Mouse (Mus musculus) midbrain, embryonic 14.5 days (tissue): ENCODE data around the gene Cdx2. TPM values are rescaled to one million over a fixed set of nuclear protein-coding genes. Genes with fewer than 3 reads are reported as not detected.
A peak's percentile ranks its signal among the peaks of the same experiment; 100 is the strongest.

Experiments used
- ATAC-seq: fragments of 200-750 bp; cut with Nextera tagmentation; 2 replicates; pipeline ENCODE4 v1.8.0; 2017; ENCODE audit warnings: moderate number of reproducible peaks, moderate library complexity; ENCODE audit not compliant: low FRiP score, low TSS enrichment
- DNase-seq: peaks from one replicate; pipeline ENCODE4 v3.0.0-alpha.2; 2015
- H3K27ac ChIP-seq: fragments of 300-500 bp; sonication (generic); replicated peaks from 2 replicates; pipeline ENCODE4 v1.5.1; 2014; ENCODE audit warnings: mild to moderate bottlenecking, low read depth, low read length, moderate library complexity
- H3K27me3 ChIP-seq: fragments of 300-500 bp; sonication (generic); 2 replicates; pipeline ENCODE4 v1.6.1; 2014; ENCODE audit warnings: low read length, control low read depth, mixed read lengths; ENCODE audit not compliant: control insufficient read depth, insufficient read depth
- H3K36me3 ChIP-seq: fragments of 300-500 bp; sonication (generic); 2 replicates; pipeline ENCODE4 v1.6.1; 2014; ENCODE audit warnings: low read length, control low read depth; ENCODE audit not compliant: control insufficient read depth, insufficient read depth
- H3K4me1 ChIP-seq: fragments of 300-500 bp; sonication (generic); 2 replicates; pipeline ENCODE4 v1.6.1; 2014; ENCODE audit warnings: mild to moderate bottlenecking, antibody characterized with exemption, low read length, control low read depth; ENCODE audit not compliant: control insufficient read depth, insufficient read depth
- H3K4me2 ChIP-seq: fragments of 300-500 bp; sonication (generic); 2 replicates; pipeline ENCODE4 v1.6.1; 2014; ENCODE audit warnings: mild to moderate bottlenecking, low read length, moderate library complexity
- H3K4me3 ChIP-seq: fragments of 300-500 bp; sonication (generic); replicated peaks from 2 replicates; pipeline ENCODE4 v1.5.1; 2014; ENCODE audit warnings: low read depth, low read length
- H3K9ac ChIP-seq: fragments of 300-500 bp; sonication (generic); replicated peaks from 2 replicates; pipeline ENCODE4 v1.6.1; 2014; ENCODE audit warnings: mild to moderate bottlenecking, low read length, moderate library complexity
- H3K9me3 ChIP-seq: fragments of 300-500 bp; sonication (generic); 2 replicates; pipeline ENCODE4 v1.6.1; 2016; ENCODE audit warnings: low read length, control low read depth, mixed read lengths; ENCODE audit not compliant: control insufficient read depth
- WGBS: fragments of 180-500 bp; shearing (Covaris S2); extraction: QIAGEN DNeasy Blood & Tissue Kit; methylation state at CpG from one replicate; pipeline ENCODE4 v1.1.7; 2014; 5-methylcytosine and 5-hydroxymethylcytosine counted together
- polyA plus RNA-seq: library from polyadenylated mRNA; unstranded; fragments of >200 nt; fragmentation: Nextera tagmentation; extraction: Ambion mirVana; gene quantifications from 2 replicates; pipeline ENCODE4 v1.2.1, GENCODE M21; 2014

Cdx2 gene
- polyA plus RNA-seq, 1 experiment from 2014 or later: not detected

- WGBS: 0% methylated on average over 10 of the region's 10 CpGs
- no peak overlapping the region for H3K27ac ChIP-seq
- no peak overlapping the region for H3K4me2 ChIP-seq
- H3K9ac ChIP-seq: no peak overlapping the region
- DNase-seq: no peak
- H3K9me3 ChIP-seq: no peaks in the 10 kb centered on the region
- peaks cover 99% of the 10 kb centered on the region for H3K27me3 ChIP-seq
- H3K36me3 ChIP-seq: no peaks in the 10 kb centered on the region
- no peak for ATAC-seq
- H3K4me3 ChIP-seq: no peak overlapping the region
- H3K4me1 ChIP-seq: 0 out of 2 replicates have a peak, but pooled peaks cover 2% of the 10 kb centered on the region
These were observed 5.3 kb downstream of the Cdx2 start for GRCm38 (mm10) chr5:147301781-147302070.

- H3K36me3 ChIP-seq: no peaks in the 10 kb centered on the region
- H3K4me2 ChIP-seq: no peak overlapping the region
- 0 out of 2 replicates have a peak, but pooled peaks cover 2% of the 10 kb centered on the region for H3K4me1 ChIP-seq
- no peak overlapping the region for H3K9ac ChIP-seq
- no peak for ATAC-seq
- H3K27me3 ChIP-seq: peaks cover 97% of the 10 kb centered on the region
- H3K27ac ChIP-seq: no peak overlapping the region
- WGBS: under 1% methylated on average over 21 of the region's 21 CpGs
- DNase-seq: no peak
- H3K9me3 ChIP-seq: no peaks in the 10 kb centered on the region
- H3K4me3 ChIP-seq: no peak overlapping the region
These were observed 5.9 kb downstream of the Cdx2 start for GRCm38 (mm10) chr5:147300917-147301780.

- no peaks in the 10 kb centered on the region for H3K9me3 ChIP-seq
- H3K27ac ChIP-seq: no peak overlapping the region
- ATAC-seq (no peak), DNase-seq (no peak)
- H3K9ac ChIP-seq: no peak overlapping the region
- H3K4me3 ChIP-seq: no peak overlapping the region
- H3K27me3 ChIP-seq: peaks cover 94% of the 10 kb centered on the region
- WGBS: 6% methylated on average over 4 of the region's 4 CpGs
- 0 out of 2 replicates have a peak, but pooled peaks cover 1% of the 10 kb centered on the region for H3K4me1 ChIP-seq
- H3K4me2 ChIP-seq: no peak overlapping the region
- H3K36me3 ChIP-seq: no peaks in the 10 kb centered on the region
These were observed 7.1 kb downstream of the Cdx2 start for GRCm38 (mm10) chr5:147300001-147300363.

DNA sequence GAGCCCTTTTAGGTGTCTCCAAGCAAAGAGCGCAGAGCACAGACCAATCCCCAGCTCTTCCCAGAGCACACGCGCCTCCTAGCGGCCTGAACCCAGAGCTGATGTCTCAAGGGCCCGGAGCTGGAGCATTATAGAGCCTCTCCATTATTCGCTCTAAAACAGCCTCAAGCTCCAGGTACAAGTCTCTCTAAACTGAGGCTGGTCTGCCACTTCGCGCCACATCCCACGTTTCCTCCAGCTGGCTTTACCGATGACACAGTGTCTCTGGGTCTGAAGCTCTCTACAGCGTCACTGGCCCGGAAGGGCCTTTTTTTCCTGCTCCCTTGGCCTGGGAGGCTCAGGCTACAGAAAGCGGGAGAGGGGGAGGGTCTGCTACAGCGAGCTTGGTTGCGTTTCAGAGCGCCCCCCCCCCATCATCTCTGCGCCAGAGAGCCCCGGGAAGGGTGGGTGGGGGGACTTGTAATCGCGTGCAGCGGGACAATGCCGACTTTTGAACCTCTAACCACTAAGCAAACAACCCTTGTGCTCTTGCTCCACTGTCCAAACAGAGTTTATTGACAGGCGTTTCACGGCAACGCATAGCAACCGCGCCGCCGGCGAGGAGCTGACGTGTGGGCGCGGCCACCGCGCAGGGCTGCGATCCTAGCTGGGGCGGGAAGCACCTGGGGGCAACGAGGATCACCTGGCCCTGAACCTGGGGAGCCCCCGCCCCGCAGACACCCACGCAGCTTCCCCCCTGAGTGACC lies 7.6 kb downstream of the Cdx2 start:
- ATAC-seq: no peak
- Histone ChIP-seq H3K4me1 (no peaks in the 10 kb centered on the region), H3K4me2 (peak overlapping the region; percentile 37), H3K36me3 (no peaks in the 10 kb centered on the region), H3K27ac (no peak overlapping the region), H3K9ac (no peak overlapping the region), H3K9me3 (no peaks in the 10 kb centered on the region), H3K27me3 (peaks cover 94% of the 10 kb centered on the region), H3K4me3 (no peak overlapping the region)
- under 1% methylated on average over 41 of the region's 41 CpGs for WGBS
- peak; percentile 82 for DNase-seq

DNA sequence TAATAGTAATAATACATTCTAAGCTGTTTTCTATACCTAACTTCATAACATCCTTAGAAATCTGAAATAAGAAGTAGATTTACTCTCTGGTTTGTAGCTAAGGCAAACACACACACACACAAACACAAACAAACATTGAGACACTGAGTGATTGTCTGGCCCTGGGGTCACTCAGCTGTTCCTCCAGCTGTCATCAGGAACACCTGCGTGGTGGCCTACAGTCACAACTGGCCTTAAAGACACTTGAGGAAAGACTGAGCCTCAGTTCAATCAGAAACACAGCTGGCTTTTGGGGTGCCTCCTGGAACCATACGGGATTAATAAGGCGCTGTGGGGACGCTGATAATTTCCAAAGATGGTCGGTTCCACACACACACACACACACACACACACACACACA lies 9.8 kb downstream of the Cdx2 start:
- peaks cover 95% of the 10 kb centered on the region for H3K27me3 ChIP-seq
- no peak for DNase-seq
- H3K36me3 ChIP-seq: no peaks in the 10 kb centered on the region
- ATAC-seq: no peak
- H3K4me3 ChIP-seq: no peak overlapping the region
- H3K9me3 ChIP-seq: no peaks in the 10 kb centered on the region
- H3K4me1 ChIP-seq: no peaks in the 10 kb centered on the region
- H3K9ac ChIP-seq: no peak overlapping the region
- H3K27ac ChIP-seq: no peak overlapping the region
- 62% methylated on average over 5 of the region's 5 CpGs for WGBS
- no peak overlapping the region for H3K4me2 ChIP-seq

DNA sequence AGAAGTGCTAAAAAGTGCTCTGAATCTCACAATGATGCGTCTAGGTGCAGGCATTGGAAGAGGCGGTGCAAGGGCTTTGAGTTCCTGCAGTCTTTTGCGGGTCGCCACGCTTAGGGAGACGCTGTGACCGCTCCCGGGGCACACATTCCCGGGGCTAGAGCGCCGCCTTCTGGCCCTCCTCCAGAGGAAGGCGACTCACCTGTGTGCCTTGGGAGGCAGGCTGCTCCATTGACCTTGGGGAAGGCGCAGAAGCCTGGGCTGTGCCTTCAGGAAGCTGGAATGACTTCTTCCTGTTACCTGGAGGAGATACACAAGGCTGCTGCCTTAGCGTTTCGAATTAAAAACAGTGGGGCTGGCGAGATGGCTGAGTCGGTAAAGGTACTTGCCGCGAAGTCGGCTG lies 12.9 kb downstream of the Cdx2 start:
- 11% methylated on average over 20 of the region's 20 CpGs for WGBS
- no peak overlapping the region for H3K4me3 ChIP-seq

DNA sequence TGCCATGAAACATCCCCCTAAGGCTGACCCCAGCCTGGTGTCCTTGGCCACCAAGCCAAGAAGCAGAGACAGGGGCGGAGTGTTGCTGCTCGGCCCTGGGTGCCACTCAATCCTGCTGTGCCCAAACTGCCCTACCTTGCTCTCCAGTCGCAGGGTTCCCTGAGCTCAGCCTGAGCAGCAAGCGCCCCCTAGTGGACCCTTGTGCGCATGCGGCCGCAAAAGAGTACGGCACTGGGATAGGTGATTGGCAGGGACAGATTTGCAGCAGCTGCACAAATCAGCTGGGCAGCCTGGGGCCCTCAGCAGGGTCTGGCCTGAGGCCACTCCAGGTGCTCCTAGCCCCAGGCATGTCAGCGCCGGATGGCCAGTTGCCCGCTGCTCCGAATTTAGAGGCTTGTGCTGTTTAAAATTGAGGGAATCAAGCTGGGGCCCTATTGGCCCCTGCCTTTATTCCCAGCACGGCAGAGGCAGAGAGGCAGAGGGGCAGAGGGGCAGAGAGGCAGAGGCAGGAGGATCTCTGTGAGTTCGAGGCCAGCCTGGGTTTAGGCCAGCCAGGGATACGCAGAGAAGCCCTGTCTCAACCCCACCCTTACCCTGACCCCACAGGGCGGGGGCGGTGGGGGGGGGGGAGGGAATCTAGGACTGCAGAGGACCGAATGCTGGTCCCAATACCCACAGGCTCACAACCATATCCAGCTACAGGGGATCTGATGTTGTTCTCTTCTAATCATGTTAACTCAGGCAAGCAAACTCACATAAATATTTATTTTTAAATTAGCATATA lies 13.8 kb downstream of the Cdx2 start:
- WGBS: 16% methylated on average over 18 of the region's 18 CpGs
- Histone ChIP-seq H3K4me1 (no peaks in the 10 kb centered on the region), H3K27me3 (peaks cover 63% of the 10 kb centered on the region)

More for the DNA sequence above, 12.9 kb downstream of the Cdx2 start:
- Histone ChIP-seq H3K36me3 (no peaks in the 10 kb centered on the region), H3K9me3 (no peaks in the 10 kb centered on the region), H3K27me3 (peaks cover 71% of the 10 kb centered on the region), H3K4me1 (no peaks in the 10 kb centered on the region), H3K9ac (no peak overlapping the region), H3K27ac (no peak overlapping the region), H3K4me2 (no peak overlapping the region)
- ATAC-seq: no peak
- DNase-seq: no peak

DNA sequence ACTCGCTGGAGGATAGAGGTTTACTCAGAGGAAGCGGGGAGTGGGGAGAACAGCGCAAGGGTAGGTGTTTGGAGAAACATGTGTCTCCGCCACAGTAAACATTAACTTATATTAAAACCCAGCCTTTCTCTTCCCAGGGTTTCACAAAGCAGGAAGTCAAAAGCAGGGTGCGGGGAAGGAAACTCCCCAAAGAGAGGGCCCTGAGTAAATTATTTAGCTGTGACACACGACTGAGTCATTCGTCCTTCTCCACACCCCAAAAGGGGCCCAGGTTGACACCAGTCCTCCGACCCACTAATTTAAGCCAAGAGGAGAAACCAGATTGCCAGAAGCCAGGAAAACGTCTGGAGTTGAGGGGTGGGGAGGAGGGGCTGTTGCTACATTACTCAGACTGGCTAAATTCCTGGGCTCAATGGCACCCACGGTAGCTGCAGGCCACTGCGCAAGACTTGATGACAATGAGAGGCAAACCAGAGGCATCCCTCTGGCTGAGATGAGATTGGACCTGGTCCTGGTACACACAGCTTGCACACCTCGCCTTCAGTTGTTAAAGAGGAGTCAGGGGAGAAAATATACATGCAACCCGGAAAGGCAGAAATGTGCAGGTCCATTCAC lies 14.5 kb downstream of the Cdx2 start:
- Histone ChIP-seq H3K36me3 (no peaks in the 10 kb centered on the region), H3K27ac (no peak overlapping the region), H3K9me3 (no peaks in the 10 kb centered on the region), H3K4me1 (no peaks in the 10 kb centered on the region), H3K4me3 (no peak overlapping the region), H3K4me2 (no peak overlapping the region), H3K9ac (no peak overlapping the region), H3K27me3 (peaks cover 56% of the 10 kb centered on the region)
- WGBS: 51% methylated on average over 13 of the region's 13 CpGs
- ATAC-seq (no peak), DNase-seq (no peak)

More for the DNA sequence above, 13.8 kb downstream of the Cdx2 start:
- no peak overlapping the region for H3K4me2 ChIP-seq
- no peaks in the 10 kb centered on the region for H3K36me3 ChIP-seq
- ATAC-seq: peak; percentile 60
- DNase-seq: peak; percentile 90
- H3K4me3 ChIP-seq: no peak overlapping the region
- no peak overlapping the region for H3K27ac ChIP-seq
- H3K9me3 ChIP-seq: no peaks in the 10 kb centered on the region
- no peak overlapping the region for H3K9ac ChIP-seq
